Mouse (Mus musculus) ES-Bruce4 (cell line): ENCODE data around the gene Tarbp1. TPM values are rescaled to one million over a fixed set of nuclear protein-coding genes. Genes with fewer than 3 reads are reported as not detected.

ENCODE experiments used
- H3K27ac ChIP-seq: 2 replicates; pipeline ENCODE4 v1.5.1; 2012; ENCODE audit warnings: low read length, inconsistent platforms; ENCODE audit not compliant: insufficient read depth
- H3K27me3 ChIP-seq: 2 replicates; pipeline ENCODE4 v1.6.1; 2012; ENCODE audit warnings: mild to moderate bottlenecking, low read length, inconsistent platforms; ENCODE audit not compliant: control insufficient read depth, poor library complexity, insufficient read depth, severe bottlenecking
- H3K36me3 ChIP-seq: 2 replicates; pipeline ENCODE4 v1.6.1; 2012; ENCODE audit warnings: inconsistent platforms, mild to moderate bottlenecking, low read length, moderate library complexity; ENCODE audit not compliant: control insufficient read depth, poor library complexity, insufficient read depth, severe bottlenecking
- H3K4me1 ChIP-seq: one replicate; pipeline ENCODE4 v1.8.1; 2011; ENCODE audit warnings: low read length; ENCODE audit not compliant: control insufficient read depth, insufficient read depth
- H3K4me3 ChIP-seq: 2 replicates; pipeline ENCODE4 v1.5.1; 2011; ENCODE audit warnings: low read depth, mild to moderate bottlenecking, low read length
- H3K9ac ChIP-seq: 2 replicates; pipeline ENCODE4 v1.6.1; 2012; ENCODE audit warnings: low read depth, mild to moderate bottlenecking, inconsistent platforms; ENCODE audit not compliant: poor library complexity, severe bottlenecking
- H3K9me3 ChIP-seq: replicated peaks from 2 replicates; pipeline ENCODE4 v1.6.1; 2012; ENCODE audit warnings: mild to moderate bottlenecking, low read length, inconsistent platforms; ENCODE audit not compliant: control insufficient read depth, poor library complexity, insufficient read depth, severe bottlenecking
- CTCF ChIP-seq: IDR thresholded peaks from one replicate; pipeline ENCODE4 v1.8.1; 2011; ENCODE audit warnings: low read depth, low read length
- EP300 ChIP-seq: IDR thresholded peaks from 2 replicates; pipeline ENCODE4 v1.6.1; 2011; ENCODE audit warnings: low read depth, low read length; ENCODE audit not compliant: insufficient read depth
- POLR2A ChIP-seq: IDR thresholded peaks from one replicate; pipeline ENCODE4 v1.8.1; 2011; ENCODE audit warnings: low read length; ENCODE audit not compliant: insufficient read depth
- polyA plus RNA-seq: library from polyadenylated mRNA; stranded (reverse); fragments of >200 nt; gene quantifications from 2 replicates; pipeline ENCODE4 v1.2.4, GENCODE M21; 2011; ENCODE audit warnings: low read depth; ENCODE audit not compliant: missing spikeins, insufficient read depth, insufficient read length

The Tarbp1 gene
- polyA plus RNA-seq, 1 experiment = 13.8 TPM

- no peak overlapping the region for H3K27ac ChIP-seq
- H3K27me3 ChIP-seq = no peaks in the 10 kb centered on the region
- peaks cover 32% of the 10 kb centered on the region for H3K36me3 ChIP-seq
- TF ChIP-seq POLR2A = no peak
- TF ChIP-seq CTCF = peak; percentile 78
- TF ChIP-seq EP300 = no peak
- no peaks in the 10 kb centered on the region for H3K9me3 ChIP-seq
- H3K4me1 ChIP-seq = no peaks in the 10 kb centered on the region
- H3K9ac ChIP-seq = no peak overlapping the region
- H3K4me3 ChIP-seq = no peak overlapping the region
These were observed 14.6 kb downstream of the Tarbp1 start for GRCm38 (mm10) chr8:126460274-126460673.

GRCm38 (mm10) chr8:126455383-126455782 is 19.5 kb downstream of the Tarbp1 start:
- Histone ChIP-seq H3K36me3 (peaks cover 41% of the 10 kb centered on the region), H3K4me3 (no peak overlapping the region), H3K4me1 (no peaks in the 10 kb centered on the region), H3K27ac (no peak overlapping the region), H3K9me3 (no peaks in the 10 kb centered on the region), H3K9ac (no peak overlapping the region), H3K27me3 (no peaks in the 10 kb centered on the region)
- TF ChIP-seq POLR2A (no peak), CTCF (no peak), EP300 (no peak)

- no peak overlapping the region for H3K9ac ChIP-seq
- H3K36me3 ChIP-seq = peaks cover 54% of the 10 kb centered on the region
These were observed 23.7 kb downstream of the Tarbp1 start for GRCm38 (mm10) chr8:126451158-126451557.

GRCm38 (mm10) chr8:126438937-126439336 is 35.9 kb downstream of the Tarbp1 start:
- Histone ChIP-seq H3K36me3 (peaks cover 27% of the 10 kb centered on the region), H3K27me3 (no peaks in the 10 kb centered on the region), H3K9ac (no peak overlapping the region)

More at GRCm38 (mm10) chr8:126451158-126451557, 23.7 kb downstream of the Tarbp1 start:
- no peaks in the 10 kb centered on the region for H3K9me3 ChIP-seq
- TF ChIP-seq EP300 = no peak
- no peak for TF ChIP-seq CTCF
- no peak for TF ChIP-seq POLR2A
- no peak overlapping the region for H3K27ac ChIP-seq
- H3K4me1 ChIP-seq = no peaks in the 10 kb centered on the region
- H3K4me3 ChIP-seq = no peak overlapping the region
- no peaks in the 10 kb centered on the region for H3K27me3 ChIP-seq

GRCm38 (mm10) chr8:126433827-126434226 is 41.0 kb downstream of the Tarbp1 start:
- no peak overlapping the region for H3K9ac ChIP-seq
- no peaks in the 10 kb centered on the region for H3K9me3 ChIP-seq
- no peaks in the 10 kb centered on the region for H3K4me1 ChIP-seq
- no peak overlapping the region for H3K27ac ChIP-seq
- H3K27me3 ChIP-seq = no peaks in the 10 kb centered on the region
- no peak overlapping the region for H3K4me3 ChIP-seq
- H3K36me3 ChIP-seq = peaks cover 23% of the 10 kb centered on the region
- TF ChIP-seq POLR2A (no peak), EP300 (no peak), CTCF (no peak)

More at GRCm38 (mm10) chr8:126438937-126439336, 35.9 kb downstream of the Tarbp1 start:
- no peak overlapping the region for H3K27ac ChIP-seq
- no peaks in the 10 kb centered on the region for H3K9me3 ChIP-seq
- H3K4me1 ChIP-seq = no peaks in the 10 kb centered on the region
- no peak overlapping the region for H3K4me3 ChIP-seq
- TF ChIP-seq EP300 (no peak), POLR2A (no peak), CTCF (peak; percentile 29)

GRCm38 (mm10) chr8:126429635-126430034 is 45.2 kb downstream of the Tarbp1 start:
- TF ChIP-seq CTCF (no peak), EP300 (no peak), POLR2A (no peak)
- Histone ChIP-seq H3K27ac (no peak overlapping the region), H3K9me3 (no peaks in the 10 kb centered on the region), H3K4me1 (no peaks in the 10 kb centered on the region), H3K27me3 (no peaks in the 10 kb centered on the region), H3K4me3 (no peak overlapping the region), H3K9ac (no peak overlapping the region), H3K36me3 (peaks cover 47% of the 10 kb centered on the region)
